Mouse (Mus musculus): Measurements from ENCODE around the gene Kif14. TPM values are rescaled to one million over a fixed set of nuclear protein-coding genes. Genes with fewer than 3 reads are reported as not detected.

Gene Kif14
- under 1 TPM in 1 of 2 experiments, not detected in 1; 0.08 TPM for total RNA-seq (2021)
- long read RNA-seq, experiment 1 = 0 reads
- long read RNA-seq, experiment 2 = 0 reads

- intact Hi-C loops (cut with DNase I) = no loop called here
- TF ChIP-seq CTCF (IDR thresholded peaks at IDR 0.05) = no peak
- peak; percentile 95 for DNase-seq
- peak within 1 kb of the TSS; percentile 78 for H3K4me3 ChIP-seq
- H3K27ac ChIP-seq = no peak within 1 kb of the TSS
Observed at GRCm38 (mm10) chr1:136466143-136466811, at the start of gene Kif14. TSS of gene Kif14 (plus strand) at chr1:136466343.

GRCm38 (mm10) chr1:136418393-136418792, 47.8 kb upstream of the Kif14 start:
- no peak for TF ChIP-seq CTCF (IDR thresholded peaks at IDR 0.05)
- no peak for DNase-seq
- intact Hi-C loops (cut with DNase I) = no loop called here
- H3K27ac ChIP-seq = no peak overlapping the region
- H3K4me3 ChIP-seq = no peak overlapping the region

DNA sequence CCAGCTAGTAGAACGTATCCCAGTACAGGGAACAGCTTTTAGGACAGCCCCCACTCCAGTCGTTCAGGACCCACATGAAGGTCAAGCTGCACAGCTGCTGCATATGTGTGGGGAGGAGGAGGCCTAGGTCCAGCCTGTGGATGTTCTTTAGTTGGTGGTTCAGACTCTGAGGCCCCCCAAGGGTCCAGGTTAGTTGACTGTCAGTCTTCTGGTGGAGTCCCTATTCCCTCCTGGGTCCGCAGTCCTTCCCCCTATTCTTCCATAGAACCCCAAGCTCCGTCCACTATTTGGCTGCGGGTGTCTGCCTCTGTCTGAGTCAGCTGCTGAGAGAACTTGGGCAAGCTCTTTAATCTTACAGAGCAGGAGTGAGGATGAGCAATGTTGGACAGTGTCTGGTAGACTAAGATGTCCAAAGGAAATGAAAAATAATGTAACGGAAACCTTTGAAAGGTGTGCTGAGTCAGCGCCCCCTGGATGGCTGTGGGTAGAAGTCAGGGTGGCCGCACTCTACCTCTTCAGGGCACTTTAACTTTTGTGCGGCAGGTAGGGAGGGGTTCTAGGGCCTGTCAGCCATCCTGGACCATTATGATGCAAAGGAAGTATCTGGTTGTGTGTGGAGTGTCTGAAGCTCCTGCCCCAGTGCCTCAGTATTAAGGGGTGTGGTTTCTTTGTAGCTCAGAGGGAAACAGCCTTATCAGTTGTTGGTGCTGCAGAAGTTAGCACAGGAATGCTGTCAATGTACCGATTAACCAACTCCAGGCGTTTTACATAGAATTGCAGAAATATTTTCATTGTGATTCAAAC, 38.8 kb upstream of the Kif14 start:
- Histone ChIP-seq H3K27ac (no peak overlapping the region), H3K4me3 (no peak overlapping the region)
- DNase-seq = no peak
- no peak for TF ChIP-seq CTCF (IDR thresholded peaks at IDR 0.05)
- intact Hi-C loops (cut with DNase I) = no loop called here

- H3K4me3 ChIP-seq = no peak overlapping the region
- TF ChIP-seq CTCF (IDR thresholded peaks at IDR 0.05) = no peak
- no peak for DNase-seq
- intact Hi-C loops (cut with DNase I) = no loop called here
- no peak overlapping the region for H3K27ac ChIP-seq
Observed at GRCm38 (mm10) chr1:136428981-136429380, 37.2 kb upstream of the Kif14 start.

DNA sequence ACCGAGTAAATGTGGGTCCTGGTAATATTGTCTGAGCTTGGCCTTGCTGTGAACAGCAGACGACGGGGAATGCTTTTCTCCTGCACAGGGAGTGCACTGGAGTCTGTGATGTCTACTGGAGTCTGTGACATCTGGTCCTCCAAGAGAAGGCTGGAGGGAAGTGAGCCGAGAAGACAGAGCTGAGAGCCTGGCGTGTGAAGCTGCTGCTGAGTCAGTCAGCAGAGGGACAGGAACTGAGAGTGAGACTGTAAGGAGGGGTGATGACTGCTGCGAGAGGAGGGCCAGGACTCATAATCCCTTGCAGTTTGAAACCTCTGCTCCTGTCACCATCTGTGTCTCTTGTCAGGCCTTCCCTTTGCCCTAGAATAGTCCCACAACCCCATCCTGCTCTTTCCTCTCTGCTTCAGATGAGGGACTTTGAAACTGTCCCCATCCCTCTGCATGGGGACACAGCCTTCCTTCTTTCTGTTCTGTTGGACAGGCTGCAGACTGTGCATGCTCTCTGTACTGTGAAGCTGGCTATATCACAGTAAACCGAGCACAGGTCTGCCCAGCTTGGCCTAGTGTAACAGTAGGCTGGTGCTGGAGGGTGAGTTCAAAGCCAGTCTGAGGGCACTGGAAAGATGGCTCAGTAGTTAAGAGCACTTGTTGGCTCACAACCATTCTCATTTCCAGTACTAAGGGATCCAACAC, 35.9 kb upstream of the Kif14 start:
- Histone ChIP-seq H3K4me3 (no peak overlapping the region), H3K27ac (no peak overlapping the region)
- intact Hi-C loops (cut with DNase I) = no loop called here
- DNase-seq = no peak
- no peak for TF ChIP-seq CTCF (IDR thresholded peaks at IDR 0.05)

GRCm38 (mm10) chr1:136440741-136441140, 25.4 kb upstream of the Kif14 start:
- no peak overlapping the region for H3K4me3 ChIP-seq
- intact Hi-C loops (cut with DNase I) = no loop called here
- TF ChIP-seq CTCF (IDR thresholded peaks at IDR 0.05) = no peak
- DNase-seq = no peak
- H3K27ac ChIP-seq = no peak overlapping the region

DNA sequence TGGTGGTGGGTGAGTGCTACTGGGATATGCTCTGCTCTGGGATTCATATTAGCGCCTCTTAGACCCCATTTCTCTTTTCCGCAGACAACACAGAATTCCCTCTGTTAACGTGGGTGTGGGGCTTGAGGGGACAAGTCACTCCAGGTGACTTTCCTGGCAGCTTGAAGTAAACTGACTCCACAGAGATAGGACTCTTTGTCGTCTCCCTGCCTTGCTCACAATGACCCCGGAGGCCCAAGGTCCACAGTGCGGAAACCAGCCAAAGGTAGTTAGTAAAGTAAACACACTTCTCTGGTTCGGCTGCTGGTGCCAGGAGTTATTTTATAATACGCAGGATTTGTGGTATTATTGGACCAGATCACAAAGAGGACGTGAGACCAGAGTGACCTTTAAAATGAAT, 23.3 kb upstream of the Kif14 start:
- TF ChIP-seq CTCF (IDR thresholded peaks at IDR 0.05) = no peak
- intact Hi-C loops (cut with DNase I) = no loop called here
- H3K4me3 ChIP-seq = no peak overlapping the region
- DNase-seq = no peak
- no peak overlapping the region for H3K27ac ChIP-seq

DNA sequence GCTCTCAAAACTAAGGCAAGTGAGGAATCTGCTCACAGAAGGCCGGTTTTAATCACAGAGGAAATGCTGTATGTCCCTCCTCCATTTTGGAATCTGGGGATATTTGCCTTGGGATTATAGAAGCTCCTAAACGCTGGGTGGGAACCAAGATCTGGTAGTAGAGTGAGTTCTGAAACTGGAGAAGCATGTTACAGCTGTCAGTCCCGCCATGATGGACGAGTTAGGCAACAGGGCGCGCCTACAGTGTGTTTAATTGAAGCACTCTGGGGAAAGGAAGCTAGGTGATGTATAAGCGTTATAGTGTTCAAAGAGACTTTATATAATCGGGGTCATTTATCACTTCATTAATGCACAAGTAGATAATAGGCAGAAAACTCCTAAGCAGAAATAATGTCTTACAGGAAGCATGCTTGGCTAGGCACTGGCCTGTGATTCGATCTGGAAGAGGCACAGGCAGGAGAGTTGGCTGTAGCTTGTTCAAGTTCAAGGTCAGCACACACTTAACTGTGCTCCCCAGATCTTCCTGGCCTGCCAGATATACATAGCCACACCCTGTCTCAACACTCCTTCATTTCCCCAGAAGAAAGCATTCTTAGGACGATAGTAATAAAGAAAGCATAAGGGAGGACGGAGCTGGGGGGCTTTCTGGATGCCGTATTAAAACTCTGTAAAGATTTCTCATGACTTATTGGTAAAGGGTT, 21.4 kb upstream of the Kif14 start:
- H3K4me3 ChIP-seq = no peak overlapping the region
- no peak overlapping the region for H3K27ac ChIP-seq
- TF ChIP-seq CTCF (IDR thresholded peaks at IDR 0.05) = no peak
- intact Hi-C loops (cut with DNase I) = no loop called here
- no peak for DNase-seq

- intact Hi-C loops (cut with DNase I) = no loop called here
- no peak for TF ChIP-seq CTCF (IDR thresholded peaks at IDR 0.05)
- no peak overlapping the region for H3K27ac ChIP-seq
- H3K4me3 ChIP-seq = no peak overlapping the region
- DNase-seq = no peak
Observed at GRCm38 (mm10) chr1:136446933-136447332, 19.2 kb upstream of the Kif14 start.

DNA sequence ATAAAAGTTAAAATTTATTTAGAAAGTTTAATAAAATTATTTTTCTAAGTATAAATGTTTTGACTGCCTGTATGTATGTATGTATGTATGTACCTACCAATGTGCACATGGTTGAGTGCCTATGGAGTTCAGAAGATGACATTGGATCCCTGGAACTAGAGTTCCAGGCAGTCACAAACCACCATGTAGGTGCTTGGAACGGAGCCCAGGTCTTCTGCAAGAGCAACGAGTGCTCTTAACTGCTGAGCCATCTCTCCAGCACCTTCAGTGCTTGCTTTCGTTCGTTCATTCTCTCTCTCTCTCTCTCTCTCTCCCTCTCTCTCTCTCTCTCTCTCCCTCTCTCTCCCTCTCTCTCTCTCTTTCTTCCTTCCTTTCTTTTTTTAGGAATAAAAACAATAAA, 18.8 kb upstream of the Kif14 start:
- DNase-seq = peak; percentile 41
- no peak for TF ChIP-seq CTCF (IDR thresholded peaks at IDR 0.05)
- Histone ChIP-seq H3K4me3 (no peak overlapping the region), H3K27ac (no peak overlapping the region)
- intact Hi-C loops (cut with DNase I) = no loop called here

DNA sequence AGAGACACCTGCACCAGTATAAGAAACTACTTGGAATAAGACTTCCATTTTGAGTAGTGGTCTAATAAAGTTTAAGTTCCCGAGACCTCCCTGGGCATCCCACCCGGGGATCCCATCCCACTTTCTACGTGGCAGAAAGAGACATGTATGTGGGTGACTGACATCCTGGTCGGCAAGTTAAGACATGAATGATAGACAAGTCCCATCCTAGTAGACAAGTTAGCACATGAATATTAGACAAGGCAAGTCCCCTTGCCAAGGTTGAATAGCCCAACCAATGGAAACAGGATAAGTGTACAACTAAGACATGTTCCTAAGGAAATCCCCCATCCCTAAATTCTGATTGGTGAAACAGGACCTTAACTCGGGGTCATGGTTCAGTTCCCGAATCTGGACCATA, 16.6 kb upstream of the Kif14 start:
- TF ChIP-seq CTCF (IDR thresholded peaks at IDR 0.05) = no peak
- DNase-seq = no peak
- no peak overlapping the region for H3K4me3 ChIP-seq
- intact Hi-C loops (cut with DNase I) = no loop called here
- H3K27ac ChIP-seq = no peak overlapping the region

- no peak for TF ChIP-seq CTCF (IDR thresholded peaks at IDR 0.05)
- no peak for DNase-seq
- intact Hi-C loops (cut with DNase I) = no loop called here
- no peak overlapping the region for H3K4me3 ChIP-seq
- no peak overlapping the region for H3K27ac ChIP-seq
Observed at GRCm38 (mm10) chr1:136450206-136450605, 15.9 kb upstream of the Kif14 start.

Data from gastrocnemius, adult 2 months (tissue).